Mouse (Mus musculus) bone marrow, adult 2 months (tissue): ENCODE data around the gene Pde10a. TPM values are rescaled to one million over a fixed set of nuclear protein-coding genes. Genes with fewer than 3 reads are reported as not detected.
A peak's percentile ranks its signal among the peaks of the same experiment; 100 is the strongest.

Experiments used
- H3K27ac ChIP-seq: fragments of 200-500 bp; 2 replicates; pipeline ENCODE4 v1.5.1; 2012; ENCODE audit warnings: low read depth, mild to moderate bottlenecking, control low read depth, inconsistent platforms, low read length; ENCODE audit not compliant: control insufficient read depth, poor library complexity, insufficient read depth
- H3K4me1 ChIP-seq: fragments of 200-500 bp; 2 replicates; pipeline ENCODE4 v1.6.1; 2011; ENCODE audit warnings: low read length; ENCODE audit not compliant: control insufficient read depth, insufficient read depth
- H3K4me3 ChIP-seq: fragments of 200-500 bp; replicated peaks from 2 replicates; pipeline ENCODE3; 2011; ENCODE audit warnings: mild to moderate bottlenecking, low read depth, low read length, control low read depth; ENCODE audit not compliant: control insufficient read depth
- CTCF ChIP-seq: fragments of 200-500 bp; IDR thresholded peaks from 2 replicates; pipeline ENCODE4 v1.5.1; 2011; ENCODE audit warnings: low read length, control low read depth; ENCODE audit not compliant: control insufficient read depth, insufficient read depth
- POLR2A ChIP-seq: fragments of 200-500 bp; IDR thresholded peaks from 2 replicates; pipeline ENCODE4 v1.6.1; 2011; ENCODE audit warnings: low read depth, mild to moderate bottlenecking, control low read depth, low read length, borderline replicate concordance; ENCODE audit not compliant: control insufficient read depth
- WGBS: fragments of 180-500 bp; shearing (Covaris S2); methylation state at CpG from one replicate; pipeline ENCODE4 v1.1.7; 2018; 5-methylcytosine and 5-hydroxymethylcytosine counted together
- polyA plus RNA-seq: library from polyadenylated mRNA; stranded (reverse); fragments of >200 nt; gene quantifications from 2 replicates; pipeline ENCODE4 v1.2.4, GENCODE M21; 2011; ENCODE audit warnings: low replicate concordance; ENCODE audit not compliant: missing spikeins, insufficient read depth, insufficient read length

Gene Pde10a
- polyA plus RNA-seq, 1 experiment: 5.5 TPM

DNA sequence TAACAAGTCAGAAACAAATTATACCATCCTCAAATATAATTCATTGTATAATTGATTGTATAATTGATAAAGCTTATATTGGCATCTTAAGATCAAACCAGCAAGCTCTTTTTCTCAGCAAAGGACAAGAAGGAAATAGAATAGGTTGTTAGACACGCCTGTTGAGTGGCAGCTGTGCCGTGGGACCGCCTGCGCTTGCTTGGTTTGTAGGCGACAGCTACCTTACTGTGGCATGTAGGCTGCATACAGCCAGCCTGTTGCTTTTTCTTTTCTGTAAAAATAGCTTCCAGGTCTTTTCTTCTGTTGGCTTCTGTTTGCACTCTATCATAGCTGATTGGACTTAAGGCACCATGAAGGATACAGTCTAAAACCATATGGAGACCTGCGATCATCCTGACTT lies 326.7 kb downstream of the Pde10a start:
- 76% methylated on average over 6 of the region's 6 CpGs for WGBS
- no peak overlapping the region for H3K27ac ChIP-seq
- peaks cover 3% of the 10 kb centered on the region for H3K4me1 ChIP-seq
- no peak overlapping the region for H3K4me3 ChIP-seq
- TF ChIP-seq POLR2A (no peak), CTCF (no peak)

GRCm38 (mm10) chr17:8856430-8857371 lies 331.5 kb downstream of the Pde10a start:
- 4% methylated on average over 22 of the region's 22 CpGs for WGBS
- Histone ChIP-seq H3K27ac (peak overlapping the region; percentile 50), H3K4me3 (peak overlapping the region; percentile 37), H3K4me1 (peaks cover 1% of the 10 kb centered on the region)
- TF ChIP-seq CTCF (no peak), POLR2A (no peak)

DNA sequence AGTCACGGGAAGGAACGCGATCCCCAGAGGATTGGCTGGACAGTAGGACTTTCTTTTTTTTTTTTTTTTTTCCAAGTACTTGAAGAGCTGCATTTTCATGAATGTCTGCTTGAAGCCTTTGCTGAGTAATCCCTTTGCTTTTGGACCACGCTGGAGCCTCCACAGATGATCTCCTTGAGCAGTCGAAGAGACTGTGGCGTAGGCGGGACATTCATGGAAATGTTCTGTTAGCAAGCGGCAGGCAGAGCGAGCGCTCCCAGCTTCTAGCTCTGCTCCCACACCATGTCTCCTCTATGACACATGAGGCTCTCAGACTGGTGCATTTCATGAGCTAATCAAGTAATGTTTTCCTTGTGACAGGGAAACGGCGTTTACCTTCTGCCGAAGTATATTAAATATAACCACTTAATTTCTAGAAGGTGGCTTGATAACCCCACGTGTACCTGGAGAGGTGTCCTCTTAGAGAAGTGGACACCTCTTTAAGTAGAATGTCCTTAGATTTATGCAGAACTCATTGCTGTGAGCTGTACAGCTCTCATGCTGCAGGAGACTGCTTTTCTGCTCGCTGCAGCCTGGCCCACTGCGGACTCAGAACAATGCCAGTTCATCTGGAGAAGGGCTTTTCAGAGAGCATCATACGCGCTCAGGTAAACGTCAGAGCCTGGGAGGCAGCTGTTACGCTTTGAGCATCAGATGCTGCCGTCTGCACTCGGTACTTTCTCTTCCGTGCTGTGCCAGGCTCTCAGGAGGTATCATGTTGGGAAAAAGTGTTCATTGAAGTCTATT lies 333.7 kb downstream of the Pde10a start:
- Histone ChIP-seq H3K4me1 (no peaks in the 10 kb centered on the region; the same call in none of the 2 replicates), H3K27ac (no peak overlapping the region), H3K4me3 (no peak overlapping the region)
- 90% methylated on average over 23 of the region's 23 CpGs for WGBS
- no peak for TF ChIP-seq POLR2A
- no peak for TF ChIP-seq CTCF

GRCm38 (mm10) chr17:8859489-8859888 lies 334.3 kb downstream of the Pde10a start:
- Histone ChIP-seq H3K4me1 (no peaks in the 10 kb centered on the region; the same call in none of the 2 replicates), H3K27ac (no peak overlapping the region), H3K4me3 (no peak overlapping the region)
- WGBS: 37% methylated on average over 4 of the region's 4 CpGs
- TF ChIP-seq POLR2A: no peak

DNA sequence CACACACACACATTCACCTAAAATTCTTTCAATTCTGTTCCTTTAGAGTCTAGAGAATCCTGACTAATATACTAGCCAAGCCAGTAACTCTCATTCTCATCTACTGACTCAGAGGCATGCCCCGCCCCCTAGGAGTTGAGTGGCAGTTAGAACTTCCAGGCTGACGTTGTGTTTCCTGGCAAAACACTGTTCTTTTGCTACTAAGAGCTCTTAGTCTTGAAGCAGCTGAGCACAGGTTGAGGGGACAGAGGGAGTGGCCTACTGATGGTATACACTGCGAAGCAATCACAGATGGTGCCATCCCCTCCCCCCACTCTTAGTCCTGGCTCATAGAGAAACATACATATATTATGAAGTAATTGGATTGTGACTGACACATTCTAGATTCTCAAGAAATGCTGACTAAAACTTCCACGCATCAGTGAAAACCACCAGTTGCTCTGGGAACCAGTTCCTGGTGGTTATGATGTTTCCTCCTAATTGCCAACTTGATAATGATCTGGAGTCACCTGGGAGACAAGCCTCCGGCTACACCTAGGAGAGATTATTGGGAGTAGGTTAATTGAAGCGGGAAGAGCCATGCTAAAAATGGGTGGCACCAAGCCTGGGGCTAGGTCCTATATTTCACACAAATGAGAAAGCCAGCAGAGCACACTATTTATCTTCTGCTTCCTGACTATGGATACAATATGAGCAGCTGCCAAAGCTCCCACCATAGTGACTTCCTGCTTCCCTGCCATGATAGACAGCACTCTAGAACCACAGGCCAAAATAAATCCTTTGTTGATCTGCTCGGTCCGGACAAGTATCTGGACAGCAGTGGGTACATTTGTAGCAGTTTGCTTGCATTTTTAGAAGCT lies 339.7 kb downstream of the Pde10a start:
- Histone ChIP-seq H3K27ac (no peak overlapping the region), H3K4me1 (peaks cover 5% of the 10 kb centered on the region; the same call in 1 of the 2 replicates), H3K4me3 (no peak overlapping the region)
- WGBS: 57% methylated on average over 8 of the region's 8 CpGs
- TF ChIP-seq POLR2A: no peak
- TF ChIP-seq CTCF: no peak

GRCm38 (mm10) chr17:8867331-8868237 lies 342.4 kb downstream of the Pde10a start:
- 5% methylated on average over 25 of the region's 25 CpGs for WGBS
- TF ChIP-seq POLR2A: no peak
- TF ChIP-seq CTCF: no peak
- Histone ChIP-seq H3K4me1 (peaks cover 5% of the 10 kb centered on the region; the same call in 1 of the 2 replicates), H3K27ac (no peak overlapping the region), H3K4me3 (peak overlapping the region; percentile 1)

GRCm38 (mm10) chr17:8869287-8869686 lies 344.1 kb downstream of the Pde10a start:
- no peak overlapping the region for H3K27ac ChIP-seq
- 49% methylated on average over 10 of the region's 10 CpGs for WGBS
- H3K4me3 ChIP-seq: no peak overlapping the region
- peaks cover 5% of the 10 kb centered on the region; the same call in 1 of the 2 replicates for H3K4me1 ChIP-seq
- no peak for TF ChIP-seq POLR2A
- no peak for TF ChIP-seq CTCF
